Mouse (Mus musculus) gonadal fat pad, adult 2 months (tissue): Measurements from ENCODE around the gene Try4. TPM values are rescaled to one million over a fixed set of nuclear protein-coding genes. Genes with fewer than 3 reads are reported as not detected.
"Not testable (repeated sequence)": the region's sequence is repeated elsewhere in the genome, so short reads cannot be mapped to it uniquely, and the experiment has no call there.

Source experiments
- DNase-seq: peaks from one replicate; pipeline ENCODE4 v3.0.0-alpha.2; 2012; ENCODE audit warnings: low read depth
- polyA plus RNA-seq: library from polyadenylated mRNA; depleted of rRNA; stranded (reverse); fragments of >200 nt; gene quantifications from 2 replicates; pipeline ENCODE4 v1.2.3, GENCODE M21; 2012; rRNA removed

Gene Try4
- polyA plus RNA-seq: 1.3 and 8.4 TPM in 2 replicates

- no peak for DNase-seq
Observed at GRCm38 (mm10) chr6:41301969-41302368, at the start of gene Try4. TSS of gene Try4 (plus strand) at chr6:41302269.

GRCm38 (mm10) chr6:41253314-41253713, 48.8 kb upstream of the Try4 start:
- not testable (repeated sequence) for DNase-seq

- no peak for DNase-seq
Observed at GRCm38 (mm10) chr6:41256424-41256823, 45.6 kb upstream of the Try4 start.

- DNase-seq: no peak
Observed at GRCm38 (mm10) chr6:41257432-41257831, 44.6 kb upstream of the Try4 start.

- DNase-seq: no peak
Observed at GRCm38 (mm10) chr6:41262796-41263195, 39.3 kb upstream of the Try4 start.

- DNase-seq: no peak
Observed at GRCm38 (mm10) chr6:41266140-41266539, 35.9 kb upstream of the Try4 start.

GRCm38 (mm10) chr6:41298255-41298654, 3.8 kb upstream of the Try4 start:
- no peak for DNase-seq

- DNase-seq: not testable (repeated sequence)
Observed at GRCm38 (mm10) chr6:41316741-41317140, 14.7 kb downstream of the Try4 start, which contains the start of gene Try5. TSS of gene Try5 (minus strand) at chr6:41316841.

GRCm38 (mm10) chr6:41353932-41354331, 51.9 kb downstream of the Try4 start, which contains the start of gene Try10:
TSS of gene Try10 (plus strand) at chr6:41354105.
- no peak for DNase-seq

Other genes with a start within 250 kb of the Try4 start
- gene Try5, start 14.6 kb downstream of the Try4 start, polyA plus RNA-seq: 0.70 and 3.2 TPM in 2 replicates
- gene Try10, start 51.8 kb downstream of the Try4 start, polyA plus RNA-seq: 0.18 TPM in 1 of 2 replicates, not detected in the other
- 0.19 TPM in 1 of 2 replicates, not detected in the other for gene Prss3, start 75.4 kb downstream of the Try4 start, polyA plus RNA-seq
- gene Gm5771, start 90.1 kb downstream of the Try4 start, polyA plus RNA-seq: not detected in 2 replicates
- gene Gm10334, start 143.9 kb downstream of the Try4 start, polyA plus RNA-seq: not detected in 2 replicates
- gene Prss1, start 156.7 kb downstream of the Try4 start, polyA plus RNA-seq: not detected in 2 replicates
- 1.1 and 10.5 TPM in 2 replicates for gene Prss2, start 219.5 kb downstream of the Try4 start, polyA plus RNA-seq